Comparison of ENCODE assay signal across 8 mouse cellular contexts in the genomic region with DNA sequence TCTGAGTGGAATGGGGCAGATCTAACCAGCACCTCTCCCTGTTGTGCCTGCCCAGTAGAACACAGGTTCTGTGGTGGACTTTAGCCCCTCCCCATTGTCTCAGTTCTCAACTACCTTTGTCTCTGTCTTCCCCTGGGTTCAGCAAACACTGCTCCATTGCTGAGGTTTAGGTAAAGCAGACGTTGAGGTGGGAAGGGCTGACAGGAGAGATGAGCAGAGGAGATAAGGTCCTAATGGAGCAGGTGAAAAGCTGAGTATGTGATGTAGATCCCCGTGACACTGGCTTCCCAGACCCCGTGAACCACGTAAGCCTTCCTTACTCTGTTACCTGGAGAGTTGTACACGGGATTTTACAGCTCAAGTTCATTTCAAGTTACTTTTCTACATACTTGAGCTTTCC.
DNase-seq lines count a peak whose midpoint lies in the region; ATAC-seq and TF ChIP-seq lines count a peak whose summit lies in the region.

No protein-coding gene starts in this region.

- H3K27ac ChIP-seq in heart, embryonic 16.5 days (ENCODE audit: low read length): no peak overlapping the region
- no peak overlapping the region for H3K27ac ChIP-seq in bone marrow macrophage, adult 2 months (ENCODE audit: insufficient read depth, low read depth, low read length)
- H3K27ac ChIP-seq in hindbrain, embryonic 11.5 days (ENCODE audit: low read depth, low read length): no peak overlapping the region
- H3K27ac ChIP-seq in macrophage: no peak overlapping the region
- H3K27ac ChIP-seq in left cerebral cortex, adult 2 months: no peak overlapping the region

- peak overlapping the region; percentile 71 for H3K4me3 ChIP-seq in heart, embryonic 16.5 days (ENCODE audit: low read length)
- H3K4me3 ChIP-seq in bone marrow macrophage, adult 2 months (ENCODE audit: insufficient read depth, low read length): peak overlapping the region; percentile 22; the same call in 1 of the 2 replicates
- H3K4me3 ChIP-seq in hindbrain, embryonic 11.5 days (ENCODE audit: low read depth, low read length): no peak overlapping the region
- H3K4me3 ChIP-seq in macrophage (ENCODE audit: inconsistent target): peak overlapping the region; percentile 82; the same call in 1 of the 2 replicates
- H3K4me3 ChIP-seq in left cerebral cortex, adult 2 months: no peak overlapping the region

- 67% methylated on average over 5 of the region's 5 CpGs for WGBS in heart, embryonic 16.5 days
- WGBS in hindbrain, embryonic 11.5 days: 72% methylated on average over 5 of the region's 5 CpGs
- 75% methylated on average over 5 of the region's 5 CpGs for WGBS in macrophage (ENCODE audit: missing documents)

- H3K4me2 ChIP-seq in heart, embryonic 16.5 days (ENCODE audit: low read depth, low read length): peak overlapping the region; percentile 69
- peak overlapping the region; percentile 25; the same call in 1 of the 2 replicates for H3K4me2 ChIP-seq in hindbrain, embryonic 11.5 days (replicated peaks; ENCODE audit: low read depth, low read length)

- H3K4me1 ChIP-seq in heart, embryonic 16.5 days (ENCODE audit: control insufficient read depth, insufficient read depth, low read length): peaks cover 38% of the 10 kb centered on the region
- peaks cover 44% of the 10 kb centered on the region for H3K4me1 ChIP-seq in bone marrow macrophage, adult 2 months (ENCODE audit: control insufficient read depth, insufficient read depth, low read length)
- H3K4me1 ChIP-seq in hindbrain, embryonic 11.5 days (replicated peaks; ENCODE audit: control insufficient read depth, insufficient read depth, low read length): peaks cover 7% of the 10 kb centered on the region

- DNase-seq in heart, postnatal 25 days (ENCODE audit: low spot score): no peak
- no peak for DNase-seq in hindbrain, embryonic 11.5 days (ENCODE audit: low spot score)
- DNase-seq in cerebellum, postnatal 4 days (ENCODE audit: low spot score in 2 of 2): no peak
- DNase-seq in left cerebral cortex, adult 9 months (ENCODE audit: low spot score in 2 of 2): no peak
- no peak for DNase-seq in left cerebral cortex, adult 2 months (ENCODE audit: extremely low spot score in 1 of 2, low spot score in 2 of 2)

- no peaks in the 10 kb centered on the region for H3K9me3 ChIP-seq in heart, embryonic 16.5 days (replicated peaks; ENCODE audit: control insufficient read depth, low read length)
- no peaks in the 10 kb centered on the region for H3K9me3 ChIP-seq in hindbrain, embryonic 11.5 days (ENCODE audit: control insufficient read depth, low read length)

- H3K9ac ChIP-seq in heart, embryonic 16.5 days (ENCODE audit: low read length): no peak overlapping the region
- no peak overlapping the region; the same call in 1 of the 2 replicates for H3K9ac ChIP-seq in hindbrain, embryonic 11.5 days (ENCODE audit: low read depth, low read length)

- intact Hi-C loops in heart, postnatal 25 days (cut with DNase I): loop anchor here (2.0 kb wide), 1 partner anchor 38 kb away; no protein-coding TSS in a partner anchor
- intact Hi-C loops in left cerebral cortex, adult 2 months (cut with DNase I): no loop called here

- TF ChIP-seq POLR2A in bone marrow macrophage, adult 2 months (IDR thresholded peaks at IDR 0.05; ENCODE audit: borderline replicate concordance, low read depth, low read length): no peak

- peaks cover 83% of the 10 kb centered on the region for H3K79me2 ChIP-seq in macrophage (ENCODE audit: inconsistent target)

- H3K27me3 ChIP-seq in heart, embryonic 16.5 days (ENCODE audit: control insufficient read depth, insufficient read depth, low read length): no peaks in the 10 kb centered on the region
- no peaks in the 10 kb centered on the region for H3K27me3 ChIP-seq in hindbrain, embryonic 11.5 days (ENCODE audit: control insufficient read depth, insufficient read depth, low read length)

- H3K36me3 ChIP-seq in heart, embryonic 16.5 days (ENCODE audit: control insufficient read depth, insufficient read depth): peaks cover 17% of the 10 kb centered on the region
- no peaks in the 10 kb centered on the region for H3K36me3 ChIP-seq in hindbrain, embryonic 11.5 days (ENCODE audit: control insufficient read depth, insufficient read depth, low read length)
- H3K36me3 ChIP-seq in macrophage (ENCODE audit: inconsistent target): peaks cover 11% of the 10 kb centered on the region; the same call in 1 of the 2 replicates

- no peak for TF ChIP-seq CTCF in bone marrow macrophage, adult 2 months (IDR thresholded peaks at IDR 0.05; ENCODE audit: low read depth, low read length)
- TF ChIP-seq CTCF in left cerebral cortex, adult 2 months (IDR thresholded peaks at IDR 0.05): no peak

- ATAC-seq in heart, embryonic 16.5 days (replicated peaks; ENCODE audit: extremely low read depth, insufficient read depth, low FRiP score): no peak
- ATAC-seq in hindbrain, embryonic 11.5 days (ENCODE audit: low FRiP score): no peak

Comparison
In these comparisons a context has a peak if more than half of its experiments do, and no peak if none do; other contexts are left out.
1. H3K4me3 ChIP-seq: peak in heart, embryonic 16.5 days (single experiment), bone marrow macrophage, adult 2 months (single experiment) and macrophage (single experiment); none in hindbrain, embryonic 11.5 days (single experiment) and left cerebral cortex, adult 2 months (single experiment).